Mouse (Mus musculus): Measurements from ENCODE around the gene Ino80. TPM values are rescaled to one million over a fixed set of nuclear protein-coding genes. Genes with fewer than 3 reads are reported as not detected.
A peak's percentile ranks its signal among the peaks of the same experiment; 100 is the strongest.

The Ino80 gene
- polyA plus RNA-seq, 1 experiment from 2014 or later, result 4.3 TPM

- no peaks in the 10 kb centered on the region for H3K4me1 ChIP-seq
- no peak overlapping the region for H3K4me2 ChIP-seq
- WGBS, result 89% methylated on average over 4 of the region's 4 CpGs
- no peak overlapping the region for H3K9ac ChIP-seq
- H3K27ac ChIP-seq, result no peak overlapping the region
- H3K4me3 ChIP-seq, result no peak overlapping the region
- no peaks in the 10 kb centered on the region for H3K27me3 ChIP-seq
- no peak for ATAC-seq (ENCODE audit: borderline replicate concordance, extremely low read depth, low FRiP score, low TSS enrichment)
- no peaks in the 10 kb centered on the region for H3K9me3 ChIP-seq
- H3K36me3 ChIP-seq, result peaks cover 53% of the 10 kb centered on the region
These were observed 41.0 kb downstream of the Ino80 start for GRCm38 (mm10) chr2:119436467-119436866.

- peaks cover 63% of the 10 kb centered on the region for H3K36me3 ChIP-seq
- no peak overlapping the region for H3K9ac ChIP-seq
- no peak for ATAC-seq (ENCODE audit: borderline replicate concordance, extremely low read depth, low FRiP score, low TSS enrichment)
- no peaks in the 10 kb centered on the region for H3K27me3 ChIP-seq
- H3K4me2 ChIP-seq, result no peak overlapping the region
- WGBS, result 57% methylated on average over 1 of the region's 1 CpGs
- no peak overlapping the region for H3K4me3 ChIP-seq
- H3K27ac ChIP-seq, result no peak overlapping the region
- H3K4me1 ChIP-seq, result peaks cover 1% of the 10 kb centered on the region; the same call in 1 of the 2 replicates
- H3K9me3 ChIP-seq, result no peaks in the 10 kb centered on the region
These were observed 63.7 kb downstream of the Ino80 start for GRCm38 (mm10) chr2:119413819-119414218.

- H3K27me3 ChIP-seq, result no peaks in the 10 kb centered on the region
- no peaks in the 10 kb centered on the region for H3K9me3 ChIP-seq
- peaks cover 10% of the 10 kb centered on the region; the same call in 1 of the 2 replicates for H3K4me1 ChIP-seq
- H3K4me3 ChIP-seq, result no peak overlapping the region
- H3K27ac ChIP-seq, result peak overlapping the region; percentile 77
- H3K9ac ChIP-seq, result no peak overlapping the region
- peaks cover 52% of the 10 kb centered on the region for H3K36me3 ChIP-seq
- WGBS, result 60% methylated on average over 2 of the region's 2 CpGs
- ATAC-seq (ENCODE audit: borderline replicate concordance, extremely low read depth, low FRiP score, low TSS enrichment), result no peak
- H3K4me2 ChIP-seq, result no peak overlapping the region
These were observed 65.8 kb downstream of the Ino80 start for GRCm38 (mm10) chr2:119411674-119412073.

GRCm38 (mm10) chr2:119411016-119411415 lies 66.5 kb downstream of the Ino80 start:
- H3K4me3 ChIP-seq, result no peak overlapping the region
- H3K27me3 ChIP-seq, result no peaks in the 10 kb centered on the region
- no peaks in the 10 kb centered on the region for H3K9me3 ChIP-seq
- WGBS, result 66% methylated on average over 5 of the region's 5 CpGs
- no peak overlapping the region for H3K4me2 ChIP-seq
- H3K9ac ChIP-seq, result no peak overlapping the region
- ATAC-seq (ENCODE audit: borderline replicate concordance, extremely low read depth, low FRiP score, low TSS enrichment), result no peak; the same call in 1 of the 2 replicates
- peaks cover 51% of the 10 kb centered on the region for H3K36me3 ChIP-seq
- peak overlapping the region; percentile 77 for H3K27ac ChIP-seq
- peaks cover 10% of the 10 kb centered on the region; the same call in 1 of the 2 replicates for H3K4me1 ChIP-seq

- Histone ChIP-seq H3K4me1 (peaks cover 10% of the 10 kb centered on the region; the same call in 1 of the 2 replicates), H3K27me3 (no peaks in the 10 kb centered on the region), H3K4me3 (no peak overlapping the region), H3K9me3 (no peaks in the 10 kb centered on the region), H3K4me2 (no peak overlapping the region), H3K27ac (peak overlapping the region; percentile 69), H3K9ac (no peak overlapping the region), H3K36me3 (peaks cover 45% of the 10 kb centered on the region)
- ATAC-seq (ENCODE audit: borderline replicate concordance, extremely low read depth, low FRiP score, low TSS enrichment), result no peak
These were observed 68.8 kb downstream of the Ino80 start for GRCm38 (mm10) chr2:119408733-119409132.

- Histone ChIP-seq H3K9me3 (no peaks in the 10 kb centered on the region), H3K27ac (peak overlapping the region; percentile 69), H3K4me3 (no peak overlapping the region), H3K27me3 (no peaks in the 10 kb centered on the region), H3K4me1 (peaks cover 10% of the 10 kb centered on the region; the same call in 1 of the 2 replicates), H3K9ac (no peak overlapping the region), H3K4me2 (no peak overlapping the region), H3K36me3 (peaks cover 45% of the 10 kb centered on the region)
- ATAC-seq (ENCODE audit: borderline replicate concordance, extremely low read depth, low FRiP score, low TSS enrichment), result peak; percentile 57
- 46% methylated on average over 8 of the region's 8 CpGs for WGBS
These were observed 69.2 kb downstream of the Ino80 start for GRCm38 (mm10) chr2:119408278-119408677.

GRCm38 (mm10) chr2:119399313-119399712 lies 78.2 kb downstream of the Ino80 start:
- no peaks in the 10 kb centered on the region for H3K9me3 ChIP-seq
- ATAC-seq (ENCODE audit: borderline replicate concordance, extremely low read depth, low FRiP score, low TSS enrichment), result no peak
- no peaks in the 10 kb centered on the region for H3K27me3 ChIP-seq
- no peak overlapping the region for H3K27ac ChIP-seq
- H3K9ac ChIP-seq, result no peak overlapping the region
- no peaks in the 10 kb centered on the region for H3K4me1 ChIP-seq
- no peak overlapping the region for H3K4me3 ChIP-seq
- peaks cover 40% of the 10 kb centered on the region for H3K36me3 ChIP-seq
- no peak overlapping the region for H3K4me2 ChIP-seq

GRCm38 (mm10) chr2:119398665-119399064 lies 78.8 kb downstream of the Ino80 start:
- Histone ChIP-seq H3K9me3 (no peaks in the 10 kb centered on the region), H3K36me3 (peaks cover 37% of the 10 kb centered on the region), H3K4me2 (no peak overlapping the region), H3K4me3 (no peak overlapping the region), H3K9ac (no peak overlapping the region), H3K4me1 (no peaks in the 10 kb centered on the region), H3K27ac (no peak overlapping the region), H3K27me3 (no peaks in the 10 kb centered on the region)
- WGBS, result 85% methylated on average over 1 of the region's 1 CpGs
- ATAC-seq (ENCODE audit: borderline replicate concordance, extremely low read depth, low FRiP score, low TSS enrichment), result no peak

GRCm38 (mm10) chr2:119398252-119398651 lies 79.2 kb downstream of the Ino80 start:
- 84% methylated on average over 5 of the region's 5 CpGs for WGBS

GRCm38 (mm10) chr2:119389992-119390391 lies 87.5 kb downstream of the Ino80 start:
- 90% methylated on average over 4 of the region's 4 CpGs for WGBS
- Histone ChIP-seq H3K4me2 (no peak overlapping the region), H3K9ac (no peak overlapping the region), H3K9me3 (no peaks in the 10 kb centered on the region), H3K27me3 (no peaks in the 10 kb centered on the region), H3K36me3 (peaks cover 41% of the 10 kb centered on the region), H3K27ac (no peak overlapping the region), H3K4me1 (no peaks in the 10 kb centered on the region), H3K4me3 (no peak overlapping the region)
- no peak for ATAC-seq (ENCODE audit: borderline replicate concordance, extremely low read depth, low FRiP score, low TSS enrichment)

More at GRCm38 (mm10) chr2:119398252-119398651, 79.2 kb downstream of the Ino80 start:
- H3K4me2 ChIP-seq, result no peak overlapping the region
- no peaks in the 10 kb centered on the region for H3K27me3 ChIP-seq
- no peak overlapping the region for H3K4me3 ChIP-seq
- no peaks in the 10 kb centered on the region for H3K9me3 ChIP-seq
- peaks cover 38% of the 10 kb centered on the region for H3K36me3 ChIP-seq
- H3K9ac ChIP-seq, result no peak overlapping the region
- no peak overlapping the region for H3K27ac ChIP-seq
- H3K4me1 ChIP-seq, result no peaks in the 10 kb centered on the region
- ATAC-seq (ENCODE audit: borderline replicate concordance, extremely low read depth, low FRiP score, low TSS enrichment), result no peak

- no peak for ATAC-seq (ENCODE audit: borderline replicate concordance, extremely low read depth, low FRiP score, low TSS enrichment)
- WGBS, result 86% methylated on average over 1 of the region's 1 CpGs
- Histone ChIP-seq H3K36me3 (peaks cover 44% of the 10 kb centered on the region), H3K9me3 (no peaks in the 10 kb centered on the region), H3K4me2 (no peak overlapping the region), H3K9ac (no peak overlapping the region), H3K27me3 (no peaks in the 10 kb centered on the region), H3K4me1 (no peaks in the 10 kb centered on the region), H3K4me3 (no peak overlapping the region), H3K27ac (no peak overlapping the region)
These were observed 89.2 kb downstream of the Ino80 start for GRCm38 (mm10) chr2:119388266-119388665.

GRCm38 (mm10) chr2:119379455-119379854 lies 98.0 kb downstream of the Ino80 start:
- H3K36me3 ChIP-seq, result peaks cover 76% of the 10 kb centered on the region
- no peaks in the 10 kb centered on the region for H3K9me3 ChIP-seq
- no peaks in the 10 kb centered on the region for H3K27me3 ChIP-seq
- no peak overlapping the region for H3K4me2 ChIP-seq
- H3K9ac ChIP-seq, result no peak overlapping the region
- H3K4me3 ChIP-seq, result no peak overlapping the region
- no peak overlapping the region for H3K27ac ChIP-seq
- 77% methylated on average over 3 of the region's 3 CpGs for WGBS
- no peaks in the 10 kb centered on the region for H3K4me1 ChIP-seq
- no peak for ATAC-seq (ENCODE audit: borderline replicate concordance, extremely low read depth, low FRiP score, low TSS enrichment)

GRCm38 (mm10) chr2:119377826-119378225 lies 99.7 kb downstream of the Ino80 start:
- H3K9ac ChIP-seq, result no peak overlapping the region
- H3K36me3 ChIP-seq, result peaks cover 83% of the 10 kb centered on the region
- H3K9me3 ChIP-seq, result no peaks in the 10 kb centered on the region
- no peak for ATAC-seq (ENCODE audit: borderline replicate concordance, extremely low read depth, low FRiP score, low TSS enrichment)
- peak overlapping the region; percentile 33; the same call in 1 of the 2 replicates for H3K27ac ChIP-seq
- H3K4me3 ChIP-seq, result no peak overlapping the region
- no peaks in the 10 kb centered on the region for H3K27me3 ChIP-seq
- no peak overlapping the region for H3K4me2 ChIP-seq
- no peaks in the 10 kb centered on the region for H3K4me1 ChIP-seq
- 73% methylated on average over 3 of the region's 3 CpGs for WGBS

All from lung, embryonic 15.5 days (tissue).